In genomic region chr13:23750839-23751477, GRCm38 (mm10) we compare ENCODE assay signal across 8 mouse cellular contexts. TPM values are rescaled to one million over a fixed set of nuclear protein-coding genes. Genes with fewer than 3 reads are reported as not detected.
A peak's percentile ranks its signal among the peaks of the same experiment; 100 is the strongest.
DNase-seq lines count a peak whose midpoint lies in the region; ATAC-seq lines count a peak whose summit lies in the region.
"Not testable (repeated sequence)": the region's sequence is repeated elsewhere in the genome, so short reads cannot be mapped to it uniquely, and the experiment has no call there.

TSS of gene Hist1h2ab (plus strand) at chr13:23751126.

- H3K27me3 ChIP-seq in forebrain, embryonic 12.5 days; liver, embryonic 15.5 days; stomach, embryonic 16.5 days (ENCODE audit: control insufficient read depth, insufficient read depth, low read length): not testable (repeated sequence)

- peak; percentile 64 for ATAC-seq in forebrain, embryonic 12.5 days (ENCODE audit: low FRiP score)
- peak; percentile 35 for ATAC-seq in liver, embryonic 15.5 days (ENCODE audit: insufficient read depth)
- ATAC-seq in stomach, embryonic 16.5 days (ENCODE audit: insufficient read depth, low FRiP score), result peak; percentile 44; the same call in 1 of the 2 replicates

- peak within 1 kb of the TSS; percentile 47 for H3K4me3 ChIP-seq in forebrain, embryonic 12.5 days (replicated peaks)
- H3K4me3 ChIP-seq in liver, embryonic 15.5 days (replicated peaks), result peak within 1 kb of the TSS; percentile 51
- peak within 1 kb of the TSS; percentile 47 for H3K4me3 ChIP-seq in stomach, embryonic 16.5 days (replicated peaks; ENCODE audit: low read length)

- not testable (repeated sequence) for H3K9me3 ChIP-seq in forebrain, embryonic 12.5 days; liver, embryonic 15.5 days (replicated peaks); stomach, embryonic 16.5 days (replicated peaks; ENCODE audit: control insufficient read depth, low read length)

- DNase-seq in ES-CJ7 (ENCODE audit: low read depth, low spot score), result peak; percentile 89
- DNase-seq in c-Kit-positive CD71-positive TER-119-positive erythroid progenitor cells, embryonic 14.5 days (ENCODE audit: low spot score), result peak; percentile 93
- not testable (repeated sequence) for DNase-seq in heart, postnatal 25 days (ENCODE audit: low spot score); large intestine, adult 2 months (ENCODE audit: low read depth, low spot score)
- DNase-seq in naive thymus-derived CD4-positive, alpha-beta T cell, adult 2 months (ENCODE audit: low read depth), result peak; percentile 75

- H3K27ac ChIP-seq in forebrain, embryonic 12.5 days, result peak within 1 kb of the TSS; percentile 98
- H3K27ac ChIP-seq in liver, embryonic 15.5 days (replicated peaks), result peak within 1 kb of the TSS; percentile 99
- H3K27ac ChIP-seq in stomach, embryonic 16.5 days (ENCODE audit: low read length), result peak within 1 kb of the TSS; percentile 96

- peak within 1 kb of the TSS; percentile 59 for H3K4me2 ChIP-seq in forebrain, embryonic 12.5 days
- H3K4me2 ChIP-seq in liver, embryonic 15.5 days, result peak within 1 kb of the TSS; percentile 66
- peak within 1 kb of the TSS; percentile 61 for H3K4me2 ChIP-seq in stomach, embryonic 16.5 days (ENCODE audit: low read depth, low read length)

- intact Hi-C loops in heart, postnatal 25 days (cut with DNase I), result loop anchor here (5.0 to 10.0 kb wide), 3 partner anchors 169 to 1996 kb away; partner anchors contain the start of genes Hist1h2ak, Hist1h2bn, Hist1h4d and Hist1h4k

- H3K36me3 ChIP-seq in forebrain, embryonic 12.5 days (replicated peaks); liver, embryonic 15.5 days (replicated peaks); stomach, embryonic 16.5 days (ENCODE audit: control insufficient read depth, insufficient read depth, low read length): not testable (repeated sequence)

- under 1% methylated on average over 35 of the region's 47 CpGs for WGBS in forebrain, embryonic 12.5 days
- WGBS in large intestine, adult 2 months, result under 1% methylated on average over 32 of the region's 47 CpGs
- under 1% methylated on average over 35 of the region's 47 CpGs for WGBS in liver, embryonic 15.5 days (ENCODE audit: insufficient replicate concordance)
- under 1% methylated on average over 28 of the region's 47 CpGs for WGBS in stomach, embryonic 16.5 days

- H3K9ac ChIP-seq in forebrain, embryonic 12.5 days, result peak within 1 kb of the TSS; percentile 56
- peak within 1 kb of the TSS; percentile 63 for H3K9ac ChIP-seq in liver, embryonic 15.5 days
- H3K9ac ChIP-seq in stomach, embryonic 16.5 days (ENCODE audit: low read length), result peak within 1 kb of the TSS; percentile 71

- not testable (repeated sequence) for H3K4me1 ChIP-seq in forebrain, embryonic 12.5 days
- peaks cover 41% of the 10 kb centered on the region for H3K4me1 ChIP-seq in liver, embryonic 15.5 days (replicated peaks)
- H3K4me1 ChIP-seq in stomach, embryonic 16.5 days (ENCODE audit: control insufficient read depth, insufficient read depth, low read length), result peaks cover 12% of the 10 kb centered on the region

RNA-seq across cellular contexts. Expression of gene Hist1h2ab, which starts in this region (rescaled TPM):
- 59.9 and 73.2 TPM in 2 replicates for polyA plus RNA-seq in forebrain, embryonic 12.5 days (2016; fragmentation: Nextera tagmentation; extraction: Ambion mirVana)
- total RNA-seq in heart, postnatal 25 days (2021), result 10 to 100 TPM; 12.7 to 17.0 TPM
- polyA plus RNA-seq in large intestine, adult 2 months (2012; rRNA removed), result 17.4 and 19.2 TPM in 2 replicates
- 60.0 and 64.5 TPM in 2 replicates for polyA plus RNA-seq in liver, embryonic 15.5 days (2015; fragmentation: Nextera tagmentation; extraction: Ambion mirVana)
- polyA plus RNA-seq in stomach, embryonic 16.5 days (2015; fragmentation: Nextera tagmentation; extraction: Ambion mirVana), result 16.2 and 26.2 TPM in 2 replicates
